Mouse (Mus musculus): ENCODE data around the gene Rpl32.
"Not testable (repeated sequence)": the region's sequence is repeated elsewhere in the genome, so short reads cannot be mapped to it uniquely, and the experiment has no call there.

Gene Rpl32

GRCm38 (mm10) chr6:115808488-115809231, at the start of gene Rpl32:
Gene Rpl32, minus strand, starts transcription at chr6:115808747.
- peak; percentile 75 to 84 for DNase-seq (ENCODE audit: low spot score in 2 of 2)

- DNase-seq (ENCODE audit: low spot score in 2 of 2): no peak
Observed at GRCm38 (mm10) chr6:115856361-115856745, 47.8 kb upstream of the Rpl32 start.

GRCm38 (mm10) chr6:115855733-115856360, 47.3 kb upstream of the Rpl32 start:
- no peak for DNase-seq (ENCODE audit: low spot score in 2 of 2)

GRCm38 (mm10) chr6:115854432-115854831, 45.9 kb upstream of the Rpl32 start:
- no peak for DNase-seq (ENCODE audit: low spot score in 2 of 2)

- no peak for DNase-seq (ENCODE audit: low spot score in 2 of 2)
Observed at GRCm38 (mm10) chr6:115853985-115854384, 45.4 kb upstream of the Rpl32 start.

- DNase-seq (ENCODE audit: low spot score in 2 of 2): peak; percentile 98 to 99
Observed at GRCm38 (mm10) chr6:115853091-115853813, 44.7 kb upstream of the Rpl32 start, which contains the start of the genes Mbd4 and Ift122. Gene Mbd4, minus strand, starts transcription at chr6:115853371. Gene Ift122, plus strand, starts transcription at chr6:115853470.

- DNase-seq (ENCODE audit: low spot score in 2 of 2): no peak
Observed at GRCm38 (mm10) chr6:115852446-115853090, 44.0 kb upstream of the Rpl32 start.

- no peak for DNase-seq (ENCODE audit: low spot score in 2 of 2)
Observed at GRCm38 (mm10) chr6:115848598-115849304, 40.2 kb upstream of the Rpl32 start.

- peak in 1 of 2 experiments; percentile 39 for DNase-seq (ENCODE audit: low spot score in 2 of 2)
Observed at GRCm38 (mm10) chr6:115846640-115847411, 38.3 kb upstream of the Rpl32 start.

- DNase-seq (ENCODE audit: low spot score in 2 of 2): no peak
Observed at GRCm38 (mm10) chr6:115845006-115845405, 36.5 kb upstream of the Rpl32 start.

- no peak for DNase-seq (ENCODE audit: low spot score in 2 of 2)
Observed at GRCm38 (mm10) chr6:115838745-115839144, 30.2 kb upstream of the Rpl32 start.

GRCm38 (mm10) chr6:115838161-115838597, 29.6 kb upstream of the Rpl32 start, which contains the start of gene Efcab12:
Gene Efcab12, minus strand, starts transcription at chr6:115838412.
- DNase-seq (ENCODE audit: low spot score in 2 of 2): peak; percentile 62 to 69

- no peak for DNase-seq (ENCODE audit: low spot score in 2 of 2)
Observed at GRCm38 (mm10) chr6:115833861-115834260, 25.3 kb upstream of the Rpl32 start.

- no peak for DNase-seq (ENCODE audit: low spot score in 2 of 2)
Observed at GRCm38 (mm10) chr6:115832152-115832850, 23.8 kb upstream of the Rpl32 start.

- DNase-seq (ENCODE audit: low spot score in 2 of 2): no peak
Observed at GRCm38 (mm10) chr6:115830779-115831601, 22.4 kb upstream of the Rpl32 start.

- DNase-seq (ENCODE audit: low spot score in 2 of 2): not testable (repeated sequence)
Observed at GRCm38 (mm10) chr6:115823850-115824464, 15.4 kb upstream of the Rpl32 start.

- no peak for DNase-seq (ENCODE audit: low spot score in 2 of 2)
Observed at GRCm38 (mm10) chr6:115821216-115821993, 12.9 kb upstream of the Rpl32 start.

- no peak for DNase-seq (ENCODE audit: low spot score in 2 of 2)
Observed at GRCm38 (mm10) chr6:115818129-115818528, 9.6 kb upstream of the Rpl32 start.
